Mouse (Mus musculus) CD4-positive helper T cell, adult 2 months (primary cell): ENCODE results near the gene Fgfr2.
A peak's percentile ranks its signal among the peaks of the same experiment; 100 is the strongest.

ENCODE experiments used
- DNase-seq: peaks from one replicate; pipeline ENCODE4 v3.0.0-alpha.2; 2012; ENCODE audit warnings: low read depth, missing footprints, low spot score

Gene Fgfr2

DNA sequence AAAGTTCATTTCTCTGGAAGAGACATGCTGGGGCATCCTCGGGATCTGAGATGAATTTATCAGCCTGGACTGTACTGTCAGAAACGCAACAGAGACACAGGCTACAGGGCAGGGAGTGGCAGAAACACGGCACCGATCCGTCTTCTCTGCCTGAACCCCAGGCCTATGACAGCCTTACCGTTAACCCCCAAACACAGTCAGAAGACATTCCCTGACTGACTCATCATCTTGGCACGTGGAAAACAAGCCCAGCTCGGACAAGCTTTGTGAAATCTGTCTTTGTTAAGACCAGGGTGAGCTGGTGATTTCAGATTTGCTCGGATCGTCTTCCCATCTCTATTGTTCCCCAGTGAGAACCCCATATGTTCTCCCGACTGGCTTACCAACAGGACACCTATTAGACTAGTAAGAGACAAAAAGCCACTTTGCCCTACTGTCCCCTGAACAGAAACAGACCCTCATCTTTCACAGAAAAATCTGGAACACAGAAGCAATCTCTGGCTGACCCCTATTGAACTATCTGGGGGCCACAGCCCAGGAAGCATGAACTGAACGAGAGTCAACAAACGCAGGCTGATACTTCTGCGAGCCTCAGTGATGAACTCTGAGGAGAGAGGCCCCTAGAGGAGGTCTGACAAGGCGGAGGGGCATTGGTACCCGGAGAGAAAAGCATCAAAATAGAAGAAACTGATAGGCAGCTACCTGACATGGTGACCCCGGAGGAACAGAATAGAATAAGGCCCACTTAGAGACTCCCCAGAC is 750.2 kb downstream of the Fgfr2 start:
- DNase-seq, result no peak

DNA sequence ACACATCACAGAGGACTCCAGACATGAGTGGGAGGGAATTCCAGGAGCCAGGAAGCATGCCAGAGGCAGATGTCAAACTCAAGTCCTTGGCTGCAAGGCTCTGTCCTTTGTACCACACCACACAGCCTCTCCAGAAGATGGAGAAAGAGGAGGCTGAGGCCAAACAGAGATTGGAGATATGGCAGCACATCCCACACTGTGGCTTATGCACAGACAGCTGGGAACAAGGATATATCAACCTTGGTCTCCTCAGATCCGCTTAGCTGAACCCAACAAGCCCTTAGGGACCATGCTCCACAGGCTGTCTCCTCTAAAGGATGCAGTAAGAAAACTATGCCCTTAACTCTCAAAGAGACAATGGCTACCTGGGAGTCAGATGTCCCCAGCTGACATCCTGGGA is 751.3 kb downstream of the Fgfr2 start:
- no peak for DNase-seq

DNA sequence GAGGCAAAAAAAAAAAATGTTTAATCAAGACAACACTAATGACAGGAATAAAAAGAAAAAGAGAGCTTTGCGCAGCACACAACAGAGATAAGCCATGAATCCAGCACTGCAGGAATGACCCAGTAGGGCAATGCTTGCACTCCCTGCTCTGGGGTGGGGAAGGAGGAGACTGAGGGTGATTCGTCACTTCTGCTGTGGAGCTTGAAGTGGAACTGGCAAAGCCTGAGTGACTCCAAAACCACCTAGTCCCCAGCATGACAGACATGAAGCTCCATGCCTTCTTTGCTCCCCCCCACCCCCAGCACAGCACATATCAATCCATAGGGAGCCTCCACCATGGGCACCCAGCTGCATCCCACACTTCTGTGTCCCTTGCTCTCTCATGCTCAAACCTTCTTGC is 753.4 kb downstream of the Fgfr2 start:
- DNase-seq, result no peak

GRCm38 (mm10) chr7:132368859-132369258 is 754.3 kb downstream of the Fgfr2 start:
- no peak for DNase-seq

- no peak for DNase-seq
Observed at GRCm38 (mm10) chr7:132367344-132367743, 755.8 kb downstream of the Fgfr2 start.

GRCm38 (mm10) chr7:132365703-132366384 is 757.3 kb downstream of the Fgfr2 start:
- peak; percentile 70 for DNase-seq

DNA sequence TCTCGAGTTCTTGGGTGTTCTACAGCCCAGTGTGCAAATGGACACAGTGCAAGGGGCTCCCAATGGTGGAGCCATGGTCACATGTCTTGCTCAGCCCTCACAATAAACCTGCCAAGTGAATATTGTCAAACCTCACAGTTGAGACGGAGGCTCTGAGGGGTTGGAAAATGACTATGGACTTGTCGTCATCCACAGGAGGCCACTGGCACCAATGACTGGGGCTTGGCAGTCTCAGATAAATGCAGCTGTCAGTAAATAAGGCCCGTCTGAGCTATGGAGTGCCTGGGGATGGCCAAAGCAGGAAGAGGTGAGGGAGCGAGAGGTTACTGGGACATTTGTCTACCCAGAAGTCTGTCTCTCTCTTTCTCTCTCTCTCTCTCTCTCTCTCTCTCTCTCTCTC is 758.0 kb downstream of the Fgfr2 start:
- DNase-seq, result peak; percentile 57

- peak; percentile 41 for DNase-seq
Observed at GRCm38 (mm10) chr7:132364506-132364905, 758.6 kb downstream of the Fgfr2 start.

DNA sequence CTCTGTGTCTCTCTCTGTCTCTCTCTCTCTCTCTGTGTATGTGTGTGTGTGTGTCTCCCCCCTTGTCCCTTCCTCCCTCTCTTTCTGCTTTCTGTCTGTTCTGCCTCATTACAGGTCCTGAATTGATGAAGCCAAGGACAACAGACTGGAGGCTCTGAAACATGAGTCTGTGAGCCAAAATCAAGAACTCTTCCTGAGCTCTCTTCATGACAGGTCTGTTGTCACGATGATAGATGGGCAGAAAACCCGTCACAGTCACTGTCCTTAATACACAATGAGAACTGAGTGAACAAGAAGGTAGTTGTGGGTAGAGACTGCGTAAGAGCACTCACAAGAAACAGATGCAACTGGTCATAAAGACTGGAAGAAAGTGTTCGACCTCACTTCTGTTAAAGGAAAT is 762.8 kb downstream of the Fgfr2 start:
- DNase-seq, result no peak

DNA sequence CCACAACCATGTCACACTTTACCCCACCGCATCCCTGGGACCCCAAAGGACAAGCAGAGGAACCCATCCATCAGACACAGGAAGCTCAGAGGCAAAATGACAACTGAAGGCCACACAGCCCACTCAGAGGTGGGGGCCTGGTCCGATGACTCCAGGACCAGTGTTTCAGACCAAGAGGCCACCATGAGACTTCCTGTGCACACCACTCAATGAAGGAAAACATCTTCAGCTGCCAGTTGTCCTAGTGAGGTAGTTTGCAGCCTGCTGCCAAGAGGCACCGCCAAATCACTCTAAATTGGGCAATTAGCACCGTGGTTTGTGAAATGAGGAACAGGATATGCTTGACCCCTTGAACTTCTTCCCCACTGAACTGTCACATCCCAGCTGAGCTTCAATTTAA is 764.4 kb downstream of the Fgfr2 start:
- DNase-seq, result no peak

- no peak for DNase-seq
Observed at GRCm38 (mm10) chr7:132358250-132358649, 764.9 kb downstream of the Fgfr2 start.

GRCm38 (mm10) chr7:132357841-132358237 is 765.3 kb downstream of the Fgfr2 start:
- DNase-seq, result no peak

GRCm38 (mm10) chr7:132356881-132357840 is 766.0 kb downstream of the Fgfr2 start:
- DNase-seq, result no peak

- peak; percentile 37 for DNase-seq
Observed at GRCm38 (mm10) chr7:132356185-132356584, 767.0 kb downstream of the Fgfr2 start.

GRCm38 (mm10) chr7:132355767-132356166 is 767.4 kb downstream of the Fgfr2 start:
- no peak for DNase-seq

GRCm38 (mm10) chr7:132349075-132349572 is 774.0 kb downstream of the Fgfr2 start:
- no peak for DNase-seq

DNA sequence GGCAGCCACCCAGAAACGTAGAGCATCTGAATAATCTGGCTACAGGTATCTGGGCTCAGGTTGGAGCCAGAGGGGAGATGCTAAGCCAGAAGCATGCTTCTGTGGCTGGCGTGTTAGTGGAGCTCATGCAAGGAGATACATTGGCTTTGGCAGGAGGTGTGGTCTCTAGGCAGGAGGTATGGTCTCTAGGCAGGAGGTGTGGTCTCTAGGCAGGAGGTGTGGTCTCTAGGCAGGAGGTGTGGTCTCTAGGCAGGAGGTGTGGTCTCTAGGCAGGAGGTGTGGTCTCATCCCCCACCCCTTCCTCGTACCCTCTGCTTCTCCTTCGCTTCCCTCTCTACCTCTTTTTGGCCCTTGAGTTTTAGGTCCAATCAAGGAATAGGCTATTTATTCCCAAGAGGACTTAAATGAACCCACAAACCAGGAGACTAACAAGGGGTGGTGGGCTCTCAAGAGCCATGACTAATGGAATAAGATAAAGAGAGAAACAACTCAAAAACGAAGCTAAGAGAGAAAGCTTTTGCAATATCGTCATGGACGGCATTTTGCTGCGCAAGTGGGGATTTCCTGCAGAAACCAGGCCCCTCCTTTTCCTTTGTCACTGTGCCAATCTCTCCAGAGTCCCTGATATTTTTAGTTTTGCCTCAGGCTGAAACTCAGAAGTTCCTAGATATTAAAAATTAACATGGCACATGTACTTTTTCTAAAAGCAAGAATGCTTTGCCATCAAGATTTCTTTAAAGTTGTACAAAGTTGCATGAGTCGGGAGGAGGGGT is 775.7 kb downstream of the Fgfr2 start:
- DNase-seq, result no peak

DNA sequence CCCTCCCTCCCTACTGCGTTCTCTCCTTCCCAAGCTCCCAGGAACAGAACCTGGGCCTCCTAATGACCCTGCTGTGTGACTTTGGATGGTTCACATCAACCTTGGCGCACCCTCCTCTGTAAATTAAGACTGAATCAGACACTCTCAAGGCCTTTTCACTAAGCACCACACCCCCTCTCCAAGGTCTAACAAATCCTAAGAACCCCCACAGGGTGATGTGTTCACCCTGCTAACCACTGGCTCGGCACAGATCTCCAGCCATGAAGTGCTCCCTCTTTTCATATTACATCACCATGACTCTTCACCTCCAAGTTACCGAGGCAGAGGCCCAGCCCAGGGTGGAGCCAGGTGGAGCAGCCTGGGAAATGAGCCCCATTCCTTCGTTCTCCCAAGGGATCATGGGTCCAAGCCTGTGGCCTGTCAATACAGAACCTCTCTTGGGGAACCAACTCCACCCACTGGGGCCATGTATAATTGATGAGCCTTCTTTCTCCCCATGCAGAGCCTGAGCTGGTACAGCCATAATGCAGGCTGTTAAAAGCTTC is 777.6 kb downstream of the Fgfr2 start:
- DNase-seq, result no peak

DNA sequence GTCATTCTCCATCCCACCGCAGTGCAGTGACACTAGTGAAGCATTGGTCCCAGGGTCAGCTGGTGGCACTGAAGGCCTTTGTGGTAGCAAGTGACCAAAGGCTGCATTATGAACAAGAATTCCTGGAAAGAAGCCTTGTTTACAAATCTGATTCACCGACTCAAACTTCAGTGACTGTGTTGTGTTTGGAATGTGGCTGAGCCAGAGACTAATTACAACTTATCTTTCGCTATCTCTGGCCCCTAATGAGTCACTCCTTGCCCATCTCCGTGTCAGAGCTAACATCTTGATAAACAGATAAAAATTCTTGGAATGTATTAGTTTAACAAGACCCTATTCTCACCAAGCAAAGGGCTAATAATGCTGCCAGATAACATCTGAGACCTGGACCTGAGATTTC is 778.5 kb downstream of the Fgfr2 start:
- DNase-seq, result no peak

DNA sequence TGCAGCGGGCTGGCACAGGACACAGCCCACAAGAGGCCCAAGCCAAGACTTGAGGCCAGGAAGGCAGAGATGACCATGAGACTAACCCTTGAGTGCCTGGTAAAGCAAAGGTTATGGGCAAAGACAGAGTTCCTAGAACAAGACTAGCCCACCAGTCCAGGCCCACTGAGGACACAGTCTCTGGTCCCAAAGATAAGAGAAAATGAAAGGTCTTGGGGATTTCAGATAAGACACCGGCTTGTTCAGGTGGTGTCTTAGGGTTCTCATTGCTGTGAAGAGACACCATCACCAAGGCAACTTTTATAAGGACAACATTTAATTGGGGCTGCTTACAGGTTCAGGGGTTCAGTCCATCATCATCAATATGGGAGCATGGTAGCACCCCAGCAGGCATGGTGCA is 779.2 kb downstream of the Fgfr2 start:
- DNase-seq, result no peak

- DNase-seq, result no peak
Observed at GRCm38 (mm10) chr7:132343146-132343545, 780.0 kb downstream of the Fgfr2 start.
